Mouse (Mus musculus) E14TG2a.4 (cell line): ENCODE data around the gene Adamts18.

Experiments used
- CTCF ChIP-seq: conservative IDR thresholded peaks from 2 replicates; pipeline ENCODE4 v1.5.1; 2014; ENCODE audit warnings: low read length
- NANOG ChIP-seq: IDR thresholded peaks from 2 replicates; pipeline ENCODE4 v1.6.1; 2014; ENCODE audit warnings: borderline replicate concordance, low read length, mixed read lengths
- POU5F1 ChIP-seq: IDR thresholded peaks from 2 replicates; pipeline ENCODE4 v1.6.1; 2014; ENCODE audit warnings: low read length, borderline replicate concordance

GRCm38 (mm10) chr8:113844801-113845301 is 3.7 kb downstream of the Adamts18 start:
- TF ChIP-seq CTCF (no peak), NANOG (no peak), POU5F1 (no peak)
